Mouse (Mus musculus) limb, embryonic 15.5 days (tissue): Measurements from ENCODE around the gene Bbs5. TPM values are rescaled to one million over a fixed set of nuclear protein-coding genes. Genes with fewer than 3 reads are reported as not detected.
"Not testable (repeated sequence)": the region's sequence is repeated elsewhere in the genome, so short reads cannot be mapped to it uniquely, and the experiment has no call there.

Experiments used
- ATAC-seq: fragments of 200-750 bp; cut with Nextera tagmentation; 2 replicates; pipeline ENCODE4 v1.8.0; 2017; ENCODE audit warnings: low read depth, moderate TSS enrichment; ENCODE audit not compliant: insufficient number of reproducible peaks, low FRiP score, low TSS enrichment
- H3K27ac ChIP-seq: fragments of 300-500 bp; sonication (generic); 2 replicates; pipeline ENCODE4 v1.5.1; 2015; ENCODE audit warnings: moderate library complexity, mild to moderate bottlenecking, inconsistent platforms
- H3K27me3 ChIP-seq: fragments of 300-500 bp; sonication (generic); 2 replicates; pipeline ENCODE4 v1.6.1; 2015; ENCODE audit warnings: inconsistent platforms
- H3K36me3 ChIP-seq: fragments of 300-500 bp; sonication (generic); 2 replicates; pipeline ENCODE4 v1.6.1; 2015; ENCODE audit warnings: inconsistent platforms
- H3K4me1 ChIP-seq: fragments of 300-500 bp; sonication (generic); 2 replicates; pipeline ENCODE4 v1.6.1; 2015; ENCODE audit warnings: inconsistent platforms
- H3K4me2 ChIP-seq: fragments of 300-500 bp; sonication (generic); 2 replicates; pipeline ENCODE4 v1.6.1; 2015; ENCODE audit warnings: mild to moderate bottlenecking, inconsistent platforms
- H3K4me3 ChIP-seq: fragments of 300-500 bp; sonication (generic); 2 replicates; pipeline ENCODE4 v1.5.1; 2015; ENCODE audit warnings: mild to moderate bottlenecking, inconsistent platforms
- H3K9ac ChIP-seq: fragments of 300-500 bp; sonication (generic); 2 replicates; pipeline ENCODE4 v1.6.1; 2015; ENCODE audit warnings: inconsistent platforms
- H3K9me3 ChIP-seq: fragments of 300-500 bp; sonication (generic); 2 replicates; pipeline ENCODE4 v1.6.1; 2016; ENCODE audit warnings: inconsistent platforms
- WGBS: fragments of 180-500 bp; shearing (Covaris S2); methylation state at CpG from one replicate; pipeline ENCODE4 v1.1.7; 2015; 5-methylcytosine and 5-hydroxymethylcytosine counted together
- polyA plus RNA-seq: library from polyadenylated mRNA; unstranded; fragments of >200 nt; fragmentation: Nextera tagmentation; extraction: Ambion mirVana; gene quantifications from 2 replicates; pipeline ENCODE4 v1.2.1, GENCODE M21; 2015

Bbs5 gene
- polyA plus RNA-seq, 1 experiment from 2014 or later, result 18.3 TPM

DNA sequence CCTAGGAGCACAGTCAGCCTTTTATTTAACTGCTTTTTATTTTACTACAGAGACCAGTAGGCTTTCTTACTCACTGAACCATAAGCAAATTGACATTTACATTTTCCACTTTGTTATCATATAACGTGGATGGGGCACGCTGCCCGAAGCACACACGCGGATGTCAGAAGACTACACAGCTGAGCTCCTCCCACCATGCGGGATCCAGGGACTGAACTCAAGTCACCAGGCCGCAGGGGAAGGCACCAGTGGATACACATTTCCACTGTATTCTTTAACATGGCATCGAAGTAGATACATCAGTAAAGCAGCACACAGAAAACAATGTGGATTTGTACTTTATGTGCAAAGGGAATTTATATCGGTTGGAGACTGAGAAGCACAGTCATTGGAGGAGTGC lies 28.3 kb downstream of the Bbs5 start:
- no peak for ATAC-seq
- Histone ChIP-seq H3K9ac (no peak overlapping the region), H3K27me3 (no peaks in the 10 kb centered on the region), H3K4me1 (no peaks in the 10 kb centered on the region), H3K4me3 (no peak overlapping the region), H3K4me2 (no peak overlapping the region), H3K27ac (no peak overlapping the region), H3K36me3 (0 out of 2 replicates have a peak, but pooled peaks cover 3% of the 10 kb centered on the region), H3K9me3 (no peaks in the 10 kb centered on the region)
- WGBS, result 94% methylated on average over 9 of the region's 9 CpGs

DNA sequence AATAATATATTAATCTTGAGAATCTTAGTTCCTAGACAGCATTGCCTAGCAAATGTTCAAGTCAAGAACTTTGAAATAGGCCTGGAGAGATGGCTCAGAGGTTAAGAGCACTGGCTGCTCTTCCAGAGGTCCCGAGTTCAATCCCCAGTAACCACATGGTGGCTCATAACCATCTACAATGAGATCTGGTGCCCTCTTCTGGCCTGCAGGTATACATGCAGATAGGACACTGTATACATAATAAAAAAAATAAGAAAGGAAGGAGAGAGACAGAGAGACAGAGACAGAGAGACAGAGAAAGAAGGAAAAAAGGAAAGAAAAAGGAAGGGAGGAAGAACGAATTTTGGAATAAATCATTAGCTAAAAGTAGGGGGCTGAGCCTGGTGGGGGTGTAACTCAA lies 29.7 kb downstream of the Bbs5 start:
- Histone ChIP-seq H3K9me3 (no peaks in the 10 kb centered on the region), H3K9ac (no peak overlapping the region), H3K4me2 (no peak overlapping the region), H3K27ac (no peak overlapping the region), H3K4me3 (no peak overlapping the region), H3K4me1 (no peaks in the 10 kb centered on the region), H3K36me3 (peaks cover 4% of the 10 kb centered on the region; the same call in 1 of the 2 replicates), H3K27me3 (no peaks in the 10 kb centered on the region)
- ATAC-seq, result no peak
- 60% methylated on average over 2 of the region's 2 CpGs for WGBS

DNA sequence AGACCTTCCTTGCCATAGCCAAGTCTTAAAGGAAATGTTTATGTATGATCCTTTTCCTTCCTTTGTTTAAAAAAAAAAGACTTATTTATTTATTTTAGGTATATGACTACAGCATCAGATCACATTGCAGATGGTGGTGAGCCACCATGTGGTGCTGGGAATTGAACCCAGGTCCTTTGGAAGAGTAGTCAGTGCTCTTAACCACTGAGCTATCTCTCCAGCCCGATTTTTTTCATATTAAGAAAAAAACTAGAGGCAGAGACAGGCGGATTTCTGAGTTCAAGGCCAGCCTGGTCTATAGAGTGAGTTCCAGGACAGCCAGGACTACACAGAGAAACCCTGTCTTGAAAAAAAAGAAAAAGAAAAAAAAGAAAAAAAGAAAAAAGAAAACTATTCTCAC lies 30.2 kb downstream of the Bbs5 start:
- not testable (repeated sequence) for H3K27me3 ChIP-seq, ATAC-seq, H3K9ac ChIP-seq, H3K36me3 ChIP-seq, H3K4me1 ChIP-seq, H3K9me3 ChIP-seq, H3K27ac ChIP-seq, H3K4me2 ChIP-seq, H3K4me3 ChIP-seq
- WGBS, result 80% methylated on average over 2 of the region's 2 CpGs

DNA sequence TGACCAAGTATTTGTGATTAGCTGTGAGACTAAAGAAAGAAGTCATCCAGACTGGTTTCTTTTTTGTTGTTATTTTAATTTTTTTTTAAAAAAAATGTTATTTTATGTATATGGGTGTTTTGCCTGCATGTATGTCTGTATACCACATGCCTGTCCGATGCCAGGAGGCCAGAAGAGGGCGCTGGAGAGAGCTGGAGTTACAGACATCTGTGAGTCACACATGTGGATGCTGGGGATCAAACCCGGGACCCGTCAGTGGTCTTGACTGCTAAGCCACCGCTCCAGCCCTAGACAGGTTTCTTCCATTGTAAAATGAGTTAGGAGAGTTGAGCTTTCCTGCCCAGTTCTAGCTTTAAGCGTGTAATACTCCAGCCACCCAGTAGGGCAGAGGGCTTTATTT lies 33.0 kb downstream of the Bbs5 start:
- Histone ChIP-seq H3K27ac (no peak overlapping the region), H3K36me3 (peaks cover 9% of the 10 kb centered on the region; the same call in 1 of the 2 replicates), H3K4me3 (no peak overlapping the region), H3K9ac (no peak overlapping the region), H3K27me3 (no peaks in the 10 kb centered on the region), H3K4me2 (no peak overlapping the region), H3K4me1 (no peaks in the 10 kb centered on the region), H3K9me3 (no peaks in the 10 kb centered on the region)
- no peak for ATAC-seq
- WGBS, result 56% methylated on average over 6 of the region's 6 CpGs

GRCm38 (mm10) chr2:69681931-69682330 lies 35.0 kb downstream of the Bbs5 start:
- Histone ChIP-seq H3K4me1 (no peaks in the 10 kb centered on the region), H3K4me3 (no peak overlapping the region), H3K36me3 (peaks cover 9% of the 10 kb centered on the region; the same call in 1 of the 2 replicates), H3K27me3 (no peaks in the 10 kb centered on the region), H3K9me3 (no peaks in the 10 kb centered on the region), H3K4me2 (no peak overlapping the region), H3K27ac (no peak overlapping the region), H3K9ac (no peak overlapping the region)
- no peak for ATAC-seq
- 91% methylated on average over 4 of the region's 4 CpGs for WGBS

GRCm38 (mm10) chr2:69683036-69683805 lies 36.2 kb downstream of the Bbs5 start:
- H3K4me3 ChIP-seq, result no peak overlapping the region
- WGBS, result 91% methylated on average over 13 of the region's 13 CpGs
- ATAC-seq, result no peak
- H3K4me2 ChIP-seq, result no peak overlapping the region
- H3K27ac ChIP-seq, result no peak overlapping the region
- H3K9me3 ChIP-seq, result no peaks in the 10 kb centered on the region
- H3K9ac ChIP-seq, result no peak overlapping the region
- H3K4me1 ChIP-seq, result no peaks in the 10 kb centered on the region
- peaks cover 19% of the 10 kb centered on the region; the same call in 1 of the 2 replicates for H3K36me3 ChIP-seq
- H3K27me3 ChIP-seq, result no peaks in the 10 kb centered on the region

DNA sequence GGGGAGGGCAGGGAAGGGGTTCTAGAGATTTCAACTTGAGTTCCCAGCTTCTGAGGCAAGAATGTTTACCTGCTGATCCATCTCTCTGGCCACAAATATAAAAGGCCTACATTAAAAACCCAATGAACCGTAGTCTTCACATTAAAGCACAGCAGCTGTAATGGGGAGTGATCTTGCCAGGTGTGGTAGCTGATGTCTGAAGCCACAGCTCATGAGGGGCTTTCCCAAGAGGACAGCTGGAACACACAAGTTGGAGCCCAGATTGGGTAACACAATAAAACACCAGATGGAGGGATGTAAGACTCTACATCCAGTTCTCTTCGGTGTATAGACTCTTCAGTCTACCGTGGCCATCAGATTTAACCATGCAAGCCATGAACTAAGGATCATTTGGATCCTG lies 37.5 kb downstream of the Bbs5 start:
- H3K9ac ChIP-seq, result no peak overlapping the region
- no peak overlapping the region for H3K4me2 ChIP-seq
- peaks cover 24% of the 10 kb centered on the region for H3K36me3 ChIP-seq
- H3K27ac ChIP-seq, result no peak overlapping the region
- ATAC-seq, result no peak
- WGBS, result 87% methylated on average over 3 of the region's 3 CpGs
- no peaks in the 10 kb centered on the region for H3K4me1 ChIP-seq
- no peaks in the 10 kb centered on the region for H3K9me3 ChIP-seq
- no peaks in the 10 kb centered on the region for H3K27me3 ChIP-seq
- no peak overlapping the region for H3K4me3 ChIP-seq

DNA sequence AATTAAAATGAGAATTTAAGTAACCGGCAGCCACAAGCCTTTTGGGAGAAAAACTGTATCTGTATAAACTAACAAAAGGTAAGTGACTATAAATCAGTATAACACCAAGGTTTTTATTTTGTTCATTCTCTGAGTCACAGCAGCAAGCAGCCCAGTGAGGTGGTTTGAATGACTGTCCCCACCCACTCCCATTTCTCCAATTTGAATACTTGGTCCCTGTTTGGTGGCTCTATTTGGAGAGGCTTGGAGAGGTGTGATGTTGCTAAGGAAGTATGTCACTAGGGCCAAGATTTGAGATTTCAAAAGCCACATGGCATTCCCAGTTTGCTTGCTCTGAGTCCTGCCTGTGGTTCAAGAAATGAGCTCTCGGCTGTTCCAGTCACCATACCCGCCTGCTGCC lies 43.2 kb downstream of the Bbs5 start:
- 89% methylated on average over 3 of the region's 3 CpGs for WGBS
- Histone ChIP-seq H3K4me3 (no peak overlapping the region), H3K36me3 (peaks cover 45% of the 10 kb centered on the region), H3K27ac (no peak overlapping the region), H3K27me3 (no peaks in the 10 kb centered on the region), H3K4me2 (no peak overlapping the region), H3K9ac (no peak overlapping the region), H3K4me1 (no peaks in the 10 kb centered on the region), H3K9me3 (no peaks in the 10 kb centered on the region)
- no peak for ATAC-seq

- Histone ChIP-seq H3K9me3 (no peaks in the 10 kb centered on the region), H3K9ac (no peak overlapping the region), H3K4me1 (no peaks in the 10 kb centered on the region), H3K27me3 (no peaks in the 10 kb centered on the region), H3K36me3 (peaks cover 45% of the 10 kb centered on the region), H3K4me2 (no peak overlapping the region), H3K4me3 (no peak overlapping the region), H3K27ac (no peak overlapping the region)
- no peak for ATAC-seq
- 90% methylated on average over 6 of the region's 6 CpGs for WGBS
Measured at GRCm38 (mm10) chr2:69690843-69691242, 43.9 kb downstream of the Bbs5 start.

DNA sequence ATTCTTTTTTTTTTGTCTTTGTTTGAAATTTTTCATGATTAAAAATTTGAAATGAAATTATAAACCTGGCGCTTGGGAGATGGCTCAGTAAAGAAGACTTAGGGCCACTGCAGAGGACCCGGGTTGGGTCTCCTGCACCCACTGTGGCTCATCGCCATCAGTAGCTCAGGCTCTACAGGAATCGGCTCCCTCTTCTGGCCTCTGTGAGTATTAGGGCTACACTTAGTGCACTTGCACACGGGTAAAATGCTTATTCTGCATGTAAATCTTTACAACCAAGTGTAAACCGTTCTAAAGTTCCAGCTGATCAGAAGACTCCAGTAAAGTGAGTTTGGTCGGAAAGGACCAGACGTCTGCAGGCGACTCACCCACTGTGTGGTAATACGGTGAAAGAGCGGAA lies 46.5 kb downstream of the Bbs5 start:
- no peak overlapping the region for H3K27ac ChIP-seq
- no peaks in the 10 kb centered on the region for H3K4me1 ChIP-seq
- H3K4me3 ChIP-seq, result no peak overlapping the region
- H3K9ac ChIP-seq, result no peak overlapping the region
- peaks cover 39% of the 10 kb centered on the region for H3K36me3 ChIP-seq
- no peaks in the 10 kb centered on the region for H3K9me3 ChIP-seq
- H3K4me2 ChIP-seq, result no peak overlapping the region
- H3K27me3 ChIP-seq, result no peaks in the 10 kb centered on the region
- WGBS, result 84% methylated on average over 11 of the region's 11 CpGs
- ATAC-seq, result no peak

GRCm38 (mm10) chr2:69700446-69700845 lies 53.5 kb downstream of the Bbs5 start:
- H3K27ac ChIP-seq, result no peak overlapping the region
- WGBS, result 94% methylated on average over 8 of the region's 8 CpGs
- no peak overlapping the region for H3K4me3 ChIP-seq
- peaks cover 34% of the 10 kb centered on the region for H3K36me3 ChIP-seq
- no peak overlapping the region for H3K4me2 ChIP-seq
- no peaks in the 10 kb centered on the region for H3K9me3 ChIP-seq
- no peaks in the 10 kb centered on the region for H3K27me3 ChIP-seq
- no peak for ATAC-seq
- H3K4me1 ChIP-seq, result no peaks in the 10 kb centered on the region
- H3K9ac ChIP-seq, result no peak overlapping the region

DNA sequence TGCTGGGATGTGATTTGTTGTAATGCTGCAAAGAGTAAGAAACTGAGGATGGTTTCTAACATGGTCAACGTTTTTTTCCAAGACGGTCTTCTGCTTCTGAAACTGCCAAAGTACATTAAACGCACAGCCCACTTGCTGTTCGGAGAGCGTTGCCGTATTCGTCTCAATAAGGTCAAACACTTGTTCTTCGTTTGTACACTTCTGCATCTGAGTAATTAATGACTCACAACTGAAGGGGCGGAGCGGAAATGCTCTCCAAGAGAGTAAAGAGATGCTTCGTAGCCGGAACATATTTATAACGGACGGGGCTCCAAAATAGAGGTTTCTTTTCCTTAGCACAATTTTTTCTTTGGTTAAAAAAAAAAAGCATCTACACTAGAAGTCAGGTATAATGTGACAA lies 65.2 kb downstream of the Bbs5 start:
- Histone ChIP-seq H3K36me3 (peaks cover 11% of the 10 kb centered on the region), H3K4me1 (peaks cover 7% of the 10 kb centered on the region; the same call in 1 of the 2 replicates), H3K9ac (no peak overlapping the region), H3K9me3 (no peaks in the 10 kb centered on the region), H3K27ac (no peak overlapping the region), H3K27me3 (no peaks in the 10 kb centered on the region), H3K4me2 (no peak overlapping the region), H3K4me3 (no peak overlapping the region; the same call in 1 of the 2 replicates)
- 87% methylated on average over 14 of the region's 14 CpGs for WGBS
- ATAC-seq, result no peak
